16 mouse cellular contexts compared by ENCODE assay signal in genomic region chr11:63018083-63018622, GRCm38 (mm10). TPM values are rescaled to one million over a fixed set of nuclear protein-coding genes. Genes with fewer than 3 reads are reported as not detected.
DNase-seq lines count a peak whose midpoint lies in the region; ATAC-seq lines count a peak whose summit lies in the region.
"Had no signal": no experiment of that assay in that cellular context is flagged by ENCODE, and none has a peak within 500 bp of the region (broad histone marks: within the 10 kb centered on the region; RNA-seq: fewer than 3 reads in every experiment).

No protein-coding gene starts in this region.

- H3K4me2 ChIP-seq in kidney, embryonic 16.5 days (replicated peaks; ENCODE audit: low read depth, low read length), result no peak overlapping the region
- H3K4me2 ChIP-seq: heart, embryonic 12.5 days; intestine, embryonic 15.5 days; limb, embryonic 15.5 days had no signal

- ATAC-seq in frontal cortex, adult (ENCODE audit: low TSS enrichment), result peak; percentile 74; the same call in 1 of the 2 replicates
- ATAC-seq in kidney, embryonic 16.5 days (ENCODE audit: low FRiP score, low TSS enrichment), result no peak
- ATAC-seq: intestine, embryonic 15.5 days had no signal

- peaks cover 11% of the 10 kb centered on the region for H3K4me1 ChIP-seq in kidney, embryonic 16.5 days (ENCODE audit: insufficient read depth, low read length)
- H3K4me1 ChIP-seq: heart, embryonic 12.5 days had no signal

- no peak overlapping the region for H3K4me3 ChIP-seq in kidney, embryonic 16.5 days (ENCODE audit: low read length)
- H3K4me3 ChIP-seq: heart, embryonic 12.5 days; intestine, embryonic 15.5 days; limb, embryonic 15.5 days had no signal

- 84% methylated on average over 6 of the region's 6 CpGs for WGBS in kidney, embryonic 16.5 days

- H3K27me3 ChIP-seq in kidney, embryonic 16.5 days (ENCODE audit: insufficient read depth, low read length), result no peaks in the 10 kb centered on the region
- H3K27me3 ChIP-seq: heart, embryonic 12.5 days; intestine, embryonic 15.5 days; limb, embryonic 15.5 days had no signal

- intact Hi-C loops in left cerebral cortex, postnatal 4 days (cut with DNase I), result no loop called here
- intact Hi-C loops in left cerebral cortex, postnatal 10 days (cut with DNase I), result no loop called here

- no peak overlapping the region for H3K27ac ChIP-seq in kidney, embryonic 16.5 days (ENCODE audit: low read length)
- H3K27ac ChIP-seq: intestine, embryonic 15.5 days; limb, embryonic 15.5 days had no signal

- no peaks in the 10 kb centered on the region for H3K36me3 ChIP-seq in kidney, embryonic 16.5 days (ENCODE audit: insufficient read depth, low read length)
- H3K36me3 ChIP-seq: heart, embryonic 12.5 days; intestine, embryonic 15.5 days; limb, embryonic 15.5 days had no signal

- H3K9ac ChIP-seq in kidney, embryonic 16.5 days (replicated peaks; ENCODE audit: low read length), result no peak overlapping the region
- H3K9ac ChIP-seq: heart, embryonic 12.5 days; intestine, embryonic 15.5 days; limb, embryonic 15.5 days had no signal

- H3K9me3 ChIP-seq in kidney, embryonic 16.5 days (ENCODE audit: low read length), result no peaks in the 10 kb centered on the region
- H3K9me3 ChIP-seq: heart, embryonic 12.5 days; intestine, embryonic 15.5 days; limb, embryonic 15.5 days had no signal

- DNase-seq in frontal cortex, postnatal 10 days (ENCODE audit: low spot score in 2 of 2), result no peak
- peak; percentile 81 for DNase-seq in left cerebral cortex, postnatal 4 days
- DNase-seq in left cerebral cortex, postnatal 10 days (ENCODE audit: extremely low spot score in 1 of 2, low spot score in 2 of 2), result no peak
- peak; percentile 12 for DNase-seq in urinary bladder, adult 2 months (ENCODE audit: low spot score)
- no peak for DNase-seq in urinary bladder, postnatal 36 days (ENCODE audit: low spot score in 2 of 2)
- DNase-seq: kidney, postnatal 36 days; layer of hippocampus, postnatal 36 days; right cerebral cortex, postnatal 4 days; thymus, postnatal 4 days had no signal

RNA-seq across cellular contexts. Expression of gene Tekt3, which starts 43.3 kb away (rescaled TPM):
- total RNA-seq in left cerebral cortex, postnatal 4 days (2021), result under 1 TPM in 1 of 2 experiments, not detected in 1; 0.20 TPM
- not detected for total RNA-seq in left cerebral cortex, postnatal 10 days (2021)
- not detected in 2 replicates for polyA plus RNA-seq in urinary bladder, adult 2 months (2012; rRNA removed)
- polyA plus RNA-seq in kidney, embryonic 16.5 days (2015; fragmentation: Nextera tagmentation; extraction: Ambion mirVana), result not detected in 2 replicates
- total RNA-seq: layer of hippocampus, postnatal 36 days had no signal
- polyA plus RNA-seq: brain, embryonic 14.5 days; heart, embryonic 12.5 days; stomach, embryonic 14.5 days had no signal

Comparison
In these comparisons a context has a peak if more than half of its experiments do, and no peak if none do; other contexts are left out.
1. DNase-seq: peak in left cerebral cortex, postnatal 4 days (single experiment) and urinary bladder, adult 2 months (single experiment); none in frontal cortex, postnatal 10 days (0 of 2), left cerebral cortex, postnatal 10 days (0 of 2) and urinary bladder, postnatal 36 days (0 of 2).